Mouse (Mus musculus): ENCODE measurements around the gene Scarb1.

Gene Scarb1

GRCm38 (mm10) chr5:125270587-125271130 lies 70.2 kb downstream of the Scarb1 start:
- peak; percentile 88 for DNase-seq (ENCODE audit: low spot score)

GRCm38 (mm10) chr5:125269836-125270235 lies 71.1 kb downstream of the Scarb1 start:
- no peak for DNase-seq (ENCODE audit: low spot score)

GRCm38 (mm10) chr5:125269399-125269798 lies 71.5 kb downstream of the Scarb1 start:
- DNase-seq (ENCODE audit: low spot score), result no peak

- peak; percentile 80 for DNase-seq (ENCODE audit: low spot score)
Measured at GRCm38 (mm10) chr5:125268033-125268765, 72.7 kb downstream of the Scarb1 start.

- DNase-seq (ENCODE audit: low spot score), result no peak
Measured at GRCm38 (mm10) chr5:125267150-125267961, 73.5 kb downstream of the Scarb1 start.

- DNase-seq (ENCODE audit: low spot score), result no peak
Measured at GRCm38 (mm10) chr5:125266128-125266527, 74.8 kb downstream of the Scarb1 start.

GRCm38 (mm10) chr5:125264700-125265099 lies 76.2 kb downstream of the Scarb1 start:
- DNase-seq (ENCODE audit: low spot score), result peak; percentile 75

- DNase-seq (ENCODE audit: low spot score), result no peak
Measured at GRCm38 (mm10) chr5:125262578-125262977, 78.3 kb downstream of the Scarb1 start.

GRCm38 (mm10) chr5:125253917-125254316 lies 87.0 kb downstream of the Scarb1 start:
- no peak for DNase-seq (ENCODE audit: low spot score)

- DNase-seq (ENCODE audit: low spot score), result no peak
Measured at GRCm38 (mm10) chr5:125253448-125253847, 87.4 kb downstream of the Scarb1 start.

- DNase-seq (ENCODE audit: low spot score), result no peak
Measured at GRCm38 (mm10) chr5:125252664-125253063, 88.2 kb downstream of the Scarb1 start.

- DNase-seq (ENCODE audit: low spot score), result no peak
Measured at GRCm38 (mm10) chr5:125251885-125252615, 88.8 kb downstream of the Scarb1 start.

- peak; percentile 29 for DNase-seq (ENCODE audit: low spot score)
Measured at GRCm38 (mm10) chr5:125249187-125249586, 91.7 kb downstream of the Scarb1 start.

GRCm38 (mm10) chr5:125246711-125247110 lies 94.2 kb downstream of the Scarb1 start:
- DNase-seq (ENCODE audit: low spot score), result no peak

- peak; percentile 75 for DNase-seq (ENCODE audit: low spot score)
Measured at GRCm38 (mm10) chr5:125245534-125246151, 95.3 kb downstream of the Scarb1 start.

- peak; percentile 61 for DNase-seq (ENCODE audit: low spot score)
Measured at GRCm38 (mm10) chr5:125244825-125245533, 95.9 kb downstream of the Scarb1 start.

- DNase-seq (ENCODE audit: low spot score), result no peak
Measured at GRCm38 (mm10) chr5:125243928-125244327, 97.0 kb downstream of the Scarb1 start.

GRCm38 (mm10) chr5:125242111-125242510 lies 98.8 kb downstream of the Scarb1 start:
- DNase-seq (ENCODE audit: low spot score), result no peak

GRCm38 (mm10) chr5:125241627-125242026 lies 99.3 kb downstream of the Scarb1 start:
- peak; percentile 24 for DNase-seq (ENCODE audit: low spot score)

GRCm38 (mm10) chr5:125240124-125240781 lies 100.6 kb downstream of the Scarb1 start:
- DNase-seq (ENCODE audit: low spot score), result no peak

GRCm38 (mm10) chr5:125235874-125236273 lies 105.0 kb downstream of the Scarb1 start:
- DNase-seq (ENCODE audit: low spot score), result no peak
